ENCODE assay signal across 8 mouse cellular contexts in genomic region chr7:105399058-105399934, GRCm38 (mm10). TPM values are rescaled to one million over a fixed set of nuclear protein-coding genes. Genes with fewer than 3 reads are reported as not detected.
DNase-seq lines count a peak whose midpoint lies in the region; ATAC-seq and TF ChIP-seq lines count a peak whose summit lies in the region.

No protein-coding gene starts in this region.

- peak overlapping the region; percentile 81 for H3K4me3 ChIP-seq in heart, embryonic 11.5 days (ENCODE audit: low read depth, low read length)
- H3K4me3 ChIP-seq in ES-Bruce4 (ENCODE audit: low read depth, low read length), result peak overlapping the region; percentile 86
- peak overlapping the region; percentile 89 for H3K4me3 ChIP-seq in embryonic fibroblast, embryonic 13.5 days (ENCODE audit: insufficient read depth, low read length)
- H3K4me3 ChIP-seq in limb, embryonic 13.5 days, result peak overlapping the region; percentile 88
- peak overlapping the region; percentile 40 for H3K4me3 ChIP-seq in myocyte

- intact Hi-C loops in heart, postnatal 14 days (cut with DNase I), result no loop called here

- no peaks in the 10 kb centered on the region for H3K36me3 ChIP-seq in heart, embryonic 11.5 days (ENCODE audit: control insufficient read depth, insufficient read depth, low read length)
- H3K36me3 ChIP-seq in ES-Bruce4 (ENCODE audit: control insufficient read depth, insufficient read depth, low read length, poor library complexity, severe bottlenecking) (no peaks in the 10 kb centered on the region; the same call in 1 of the 2 replicates), myocyte (ENCODE audit: control insufficient read depth, insufficient read depth) (peaks cover 5% of the 10 kb centered on the region)
- peaks cover 6% of the 10 kb centered on the region for H3K36me3 ChIP-seq in limb, embryonic 13.5 days

- H3K79me2 ChIP-seq in myocyte (ENCODE audit: control insufficient read depth, insufficient read depth), result peaks cover 36% of the 10 kb centered on the region

- no peak for DNase-seq in heart, postnatal 14 days
- DNase-seq in frontal cortex, adult 2 months (ENCODE audit: extremely low spot score in 1 of 2, low spot score in 1 of 2), result no peak
- no peak for DNase-seq in cerebellum, postnatal 36 days

- H3K27ac ChIP-seq in heart, embryonic 11.5 days (ENCODE audit: low read depth, low read length), result peak overlapping the region; percentile 54; the same call in 1 of the 2 replicates
- no peak overlapping the region for H3K27ac ChIP-seq in ES-Bruce4 (ENCODE audit: insufficient read depth, low read length)
- H3K27ac ChIP-seq in embryonic fibroblast, embryonic 13.5 days (ENCODE audit: insufficient read depth, low read length), result no peak overlapping the region
- H3K27ac ChIP-seq in limb, embryonic 13.5 days, result peak overlapping the region; percentile 15; the same call in 1 of the 2 replicates

- peak overlapping the region; percentile 73 for H3K4me2 ChIP-seq in heart, embryonic 11.5 days
- peak overlapping the region; percentile 83 for H3K4me2 ChIP-seq in limb, embryonic 13.5 days (replicated peaks)
- peak overlapping the region; percentile 72 for H3K4me2 ChIP-seq in myocyte (ENCODE audit: low read depth)

- no peaks in the 10 kb centered on the region for H3K9me3 ChIP-seq in heart, embryonic 11.5 days (replicated peaks; ENCODE audit: control insufficient read depth, low read length)
- no peaks in the 10 kb centered on the region for H3K9me3 ChIP-seq in ES-Bruce4 (replicated peaks; ENCODE audit: control insufficient read depth, insufficient read depth, low read length, poor library complexity, severe bottlenecking)
- no peaks in the 10 kb centered on the region for H3K9me3 ChIP-seq in limb, embryonic 13.5 days

- WGBS in heart, embryonic 11.5 days (ENCODE audit: insufficient replicate concordance), result 2% methylated on average over 25 of the region's 25 CpGs
- WGBS in limb, embryonic 13.5 days, result under 1% methylated on average over 25 of the region's 25 CpGs

- TF ChIP-seq EP300 in ES-Bruce4 (IDR thresholded peaks at IDR 0.05; ENCODE audit: insufficient read depth, low read depth, low read length), result no peak

- H3K27me3 ChIP-seq in heart, embryonic 11.5 days (ENCODE audit: control insufficient read depth, insufficient read depth, low read length), result no peaks in the 10 kb centered on the region
- H3K27me3 ChIP-seq in ES-Bruce4 (ENCODE audit: control insufficient read depth, insufficient read depth, low read length, poor library complexity, severe bottlenecking) (no peaks in the 10 kb centered on the region), myocyte (ENCODE audit: control insufficient read depth, insufficient read depth, insufficient read length) (no peaks in the 10 kb centered on the region)
- H3K27me3 ChIP-seq in limb, embryonic 13.5 days, result no peaks in the 10 kb centered on the region

- peak overlapping the region; percentile 80 for H3ac ChIP-seq in myocyte (ENCODE audit: control insufficient read depth, insufficient read length)

- H3K9ac ChIP-seq in heart, embryonic 11.5 days (ENCODE audit: low read depth, low read length), result peak overlapping the region; percentile 85
- H3K9ac ChIP-seq in ES-Bruce4 (ENCODE audit: low read depth, poor library complexity, severe bottlenecking), result peak overlapping the region; percentile 77
- H3K9ac ChIP-seq in limb, embryonic 13.5 days, result peak overlapping the region; percentile 89

- TF ChIP-seq CTCF in ES-Bruce4 (IDR thresholded peaks at IDR 0.05; ENCODE audit: low read depth, low read length), result no peak
- TF ChIP-seq CTCF in embryonic fibroblast, embryonic 13.5 days (IDR thresholded peaks at IDR 0.05; ENCODE audit: borderline replicate concordance, insufficient read depth, low read length), result no peak

- H3K4me1 ChIP-seq in heart, embryonic 11.5 days (ENCODE audit: control insufficient read depth, insufficient read depth, low read length), result peaks cover 6% of the 10 kb centered on the region; the same call in 1 of the 2 replicates
- H3K4me1 ChIP-seq in ES-Bruce4 (ENCODE audit: control insufficient read depth, insufficient read depth, low read length), result no peaks in the 10 kb centered on the region
- H3K4me1 ChIP-seq in embryonic fibroblast, embryonic 13.5 days (ENCODE audit: control insufficient read depth, insufficient read depth, low read length), result peaks cover 7% of the 10 kb centered on the region; the same call in 1 of the 2 replicates
- peaks cover 17% of the 10 kb centered on the region for H3K4me1 ChIP-seq in limb, embryonic 13.5 days

- peak; percentile 13 for ATAC-seq in heart, embryonic 11.5 days (replicated peaks; ENCODE audit: insufficient number of reproducible peaks, low FRiP score, low TSS enrichment)
- peak; percentile 34 for ATAC-seq in limb, embryonic 13.5 days (ENCODE audit: low FRiP score, low read depth)

- no peak for TF ChIP-seq POLR2A in ES-Bruce4 (IDR thresholded peaks at IDR 0.05; ENCODE audit: insufficient read depth, low read length)
- no peak; the same call in 1 of the 2 replicates for TF ChIP-seq POLR2A in embryonic fibroblast, embryonic 13.5 days (IDR thresholded peaks at IDR 0.05; ENCODE audit: low read depth, low read length)
- TF ChIP-seq POLR2A in myocyte (IDR thresholded peaks at IDR 0.05; ENCODE audit: insufficient read length, low read depth), result no peak

TF ChIP-seq in myocyte, 11 proteins besides CTCF, POLR2A, EP300 and RAD21:
- no peak for TF ChIP-seq USF1 (IDR thresholded peaks at IDR 0.05; ENCODE audit: low read depth)
- no peak for TF ChIP-seq MAX (IDR thresholded peaks at IDR 0.05; ENCODE audit: low read depth)
- no peak for TF ChIP-seq TCF12 (IDR thresholded peaks at IDR 0.05; ENCODE audit: insufficient read depth, poor library complexity, severe bottlenecking)
- no peak for TF ChIP-seq MYOG (IDR thresholded peaks at IDR 0.05; ENCODE audit: control insufficient read depth in 1 of 3, insufficient read depth in 1 of 3, insufficient read length in 2 of 3, low read depth in 2 of 3)
- no peak for TF ChIP-seq E2F4 (IDR thresholded peaks at IDR 0.05; ENCODE audit: insufficient read depth)
- TF ChIP-seq CEBPB (IDR thresholded peaks at IDR 0.05; ENCODE audit: insufficient read depth, poor library complexity, severe bottlenecking), result no peak
- no peak for TF ChIP-seq POLR2AphosphoS2 (IDR thresholded peaks at IDR 0.05; ENCODE audit: insufficient read length, low read depth)

RNA-seq across cellular contexts. Expression of gene Fam160a2, which starts 0.6 kb away (rescaled TPM):
- 29.7 and 30.6 TPM in 2 replicates for polyA plus RNA-seq in heart, embryonic 11.5 days (2014; fragmentation: Nextera tagmentation; extraction: Ambion mirVana)
- 10 to 100 TPM; 19.5 to 25.2 TPM for total RNA-seq in heart, postnatal 14 days (2021)
- 46.2 and 49.7 TPM in 2 replicates for polyA plus RNA-seq in ES-Bruce4 (2011; ENCODE audit: insufficient read depth, insufficient read length, low read depth, missing spikeins)
- 25.4 and 30.0 TPM in 2 replicates for polyA plus RNA-seq in embryonic fibroblast, embryonic 13.5 days (2011; ENCODE audit: insufficient read length, low read depth, missing spikeins)
- 47.0 and 49.2 TPM in 2 replicates for polyA plus RNA-seq in limb, embryonic 13.5 days (2015; fragmentation: Nextera tagmentation; extraction: Ambion mirVana)
- 16.4 TPM for polyA plus RNA-seq in myocyte (2012; fragmentation: generic; extraction: Trizol)
- polyA plus RNA-seq in frontal cortex, adult 2 months (2012; rRNA removed), result 41.3 and 45.9 TPM in 2 replicates

RNA-seq across cellular contexts. Expression of gene Cnga4, which starts 5.1 kb away (rescaled TPM):
- polyA plus RNA-seq in heart, embryonic 11.5 days (2014; fragmentation: Nextera tagmentation; extraction: Ambion mirVana), result not detected in 2 replicates
- under 1 TPM in 1 of 2 experiments, not detected in 1; 0.10 TPM for total RNA-seq in heart, postnatal 14 days (2021)
- polyA plus RNA-seq in ES-Bruce4 (2011; ENCODE audit: insufficient read depth, insufficient read length, low read depth, missing spikeins), result not detected in 2 replicates
- not detected in 2 replicates for polyA plus RNA-seq in embryonic fibroblast, embryonic 13.5 days (2011; ENCODE audit: insufficient read length, low read depth, missing spikeins)
- not detected in 2 replicates for polyA plus RNA-seq in limb, embryonic 13.5 days (2015; fragmentation: Nextera tagmentation; extraction: Ambion mirVana)
- 0.05 TPM for polyA plus RNA-seq in myocyte (2012; fragmentation: generic; extraction: Trizol)
- polyA plus RNA-seq in frontal cortex, adult 2 months (2012; rRNA removed), result 1.5 and 1.8 TPM in 2 replicates

RNA-seq across cellular contexts. Expression of gene Gm5901, which starts 24.5 kb away (rescaled TPM):
- not detected in 2 replicates for polyA plus RNA-seq in heart, embryonic 11.5 days (2014; fragmentation: Nextera tagmentation; extraction: Ambion mirVana)
- total RNA-seq in heart, postnatal 14 days (2021), result not detected
- polyA plus RNA-seq in ES-Bruce4 (2011; ENCODE audit: insufficient read depth, insufficient read length, low read depth, missing spikeins) (not detected in 2 replicates), myocyte (2012; fragmentation: generic; extraction: Trizol) (not detected)
- polyA plus RNA-seq in embryonic fibroblast, embryonic 13.5 days (2011; ENCODE audit: insufficient read length, low read depth, missing spikeins), result not detected in 2 replicates
- polyA plus RNA-seq in limb, embryonic 13.5 days (2015; fragmentation: Nextera tagmentation; extraction: Ambion mirVana), result not detected in 2 replicates
- 0.08 TPM in 1 of 2 replicates, not detected in the other for polyA plus RNA-seq in frontal cortex, adult 2 months (2012; rRNA removed)

RNA-seq across cellular contexts. Expression of gene Cckbr, which starts 26.2 kb away (rescaled TPM):
- 0.16 TPM in 1 of 2 replicates, not detected in the other for polyA plus RNA-seq in heart, embryonic 11.5 days (2014; fragmentation: Nextera tagmentation; extraction: Ambion mirVana)
- not detected for total RNA-seq in heart, postnatal 14 days (2021)
- 0.40 TPM in 1 of 2 replicates, not detected in the other for polyA plus RNA-seq in ES-Bruce4 (2011; ENCODE audit: insufficient read depth, insufficient read length, low read depth, missing spikeins)
- polyA plus RNA-seq in embryonic fibroblast, embryonic 13.5 days (2011; ENCODE audit: insufficient read length, low read depth, missing spikeins), result not detected in 2 replicates
- 0.09 TPM in 1 of 2 replicates, not detected in the other for polyA plus RNA-seq in limb, embryonic 13.5 days (2015; fragmentation: Nextera tagmentation; extraction: Ambion mirVana)
- polyA plus RNA-seq in myocyte (2012; fragmentation: generic; extraction: Trizol), result not detected
- 72.2 and 80.3 TPM in 2 replicates for polyA plus RNA-seq in frontal cortex, adult 2 months (2012; rRNA removed)

RNA-seq across cellular contexts. Expression of gene Olfr692, which starts 31.3 kb away (rescaled TPM):
- polyA plus RNA-seq in heart, embryonic 11.5 days (2014; fragmentation: Nextera tagmentation; extraction: Ambion mirVana), result not detected in 2 replicates
- total RNA-seq in heart, postnatal 14 days (2021), result not detected
- not detected in 2 replicates for polyA plus RNA-seq in ES-Bruce4 (2011; ENCODE audit: insufficient read depth, insufficient read length, low read depth, missing spikeins)
- not detected in 2 replicates for polyA plus RNA-seq in embryonic fibroblast, embryonic 13.5 days (2011; ENCODE audit: insufficient read length, low read depth, missing spikeins)
- polyA plus RNA-seq in limb, embryonic 13.5 days (2015; fragmentation: Nextera tagmentation; extraction: Ambion mirVana), result not detected in 2 replicates
- not detected for polyA plus RNA-seq in myocyte (2012; fragmentation: generic; extraction: Trizol)
- not detected in 2 replicates for polyA plus RNA-seq in frontal cortex, adult 2 months (2012; rRNA removed)

Comparison
In these comparisons a context has a peak if more than half of its experiments do, and no peak if none do; other contexts are left out.
1. H3K27ac ChIP-seq: peak in heart, embryonic 11.5 days (single experiment) and limb, embryonic 13.5 days (single experiment); none in ES-Bruce4 (single experiment) and embryonic fibroblast, embryonic 13.5 days (single experiment).
2. Peak in every context shown above with its lines, with median percentiles within 50 percentile points of each other: H3K4me2 ChIP-seq, H3K4me3 ChIP-seq and H3K9ac ChIP-seq.